Mouse (Mus musculus): Measurements from ENCODE around the gene Nrcam. TPM values are rescaled to one million over a fixed set of nuclear protein-coding genes. Genes with fewer than 3 reads are reported as not detected.
"Not testable (repeated sequence)": the region's sequence is repeated elsewhere in the genome, so short reads cannot be mapped to it uniquely, and the experiment has no call there.

Nrcam gene
- polyA plus RNA-seq (2015; fragmentation: Nextera tagmentation; extraction: Ambion mirVana), result 1.1 and 1.7 TPM in 2 replicates

GRCm38 (mm10) chr12:44328381-44329315 is at the start of gene Nrcam:
Gene Nrcam (plus strand): TSS chr12:44328885.
- peak; percentile 47; the same call in 1 of the 2 replicates for ATAC-seq
- 4% methylated on average over 65 of the region's 74 CpGs for WGBS
- peak within 1 kb of the TSS; percentile 93 for H3K4me2 ChIP-seq (replicated peaks; ENCODE audit: low read depth)
- H3K27ac ChIP-seq (ENCODE audit: low read depth, low read length), result no peak within 1 kb of the TSS
- peak within 1 kb of the TSS; percentile 55 for H3K4me3 ChIP-seq (ENCODE audit: low read depth, low read length)
- no peaks in the 10 kb centered on the region for H3K36me3 ChIP-seq (ENCODE audit: control insufficient read depth, insufficient read depth)
- H3K27me3 ChIP-seq (replicated peaks; ENCODE audit: control insufficient read depth, insufficient read depth, low read length), result peaks cover 30% of the 10 kb centered on the region
- no peaks in the 10 kb centered on the region for H3K9me3 ChIP-seq (ENCODE audit: control insufficient read depth)
- no peaks in the 10 kb centered on the region for H3K4me1 ChIP-seq (replicated peaks; ENCODE audit: control insufficient read depth, insufficient read depth, low read length)
- TF ChIP-seq CTCF (IDR thresholded peaks at IDR 0.05; ENCODE audit: low read depth), result no peak
- no peak within 1 kb of the TSS for H3K9ac ChIP-seq (ENCODE audit: low read depth, low read length)

DNA sequence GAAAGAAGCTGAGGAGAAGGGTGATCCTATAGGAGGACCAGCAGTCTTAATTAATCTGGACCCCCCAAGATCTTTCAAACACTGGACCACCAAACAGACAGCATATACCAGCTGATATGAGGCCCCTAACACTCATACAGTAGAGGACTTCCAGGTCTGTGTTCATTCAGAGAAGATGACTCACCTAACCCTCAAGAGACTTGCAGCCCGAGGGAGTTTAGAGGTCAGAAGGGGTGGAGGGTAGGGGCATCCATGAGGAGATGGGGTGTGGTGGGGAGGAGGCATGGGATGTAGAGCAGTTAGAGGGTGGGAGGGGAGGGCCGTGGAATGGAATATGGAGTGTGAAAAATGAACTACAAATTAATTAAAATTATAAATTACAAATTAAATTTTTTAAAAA is 48.5 kb upstream of the Nrcam start:
- 62% methylated on average over 2 of the region's 2 CpGs for WGBS
- peak; percentile 49; the same call in 1 of the 2 replicates for ATAC-seq

GRCm38 (mm10) chr12:44281534-44281933 is 47.2 kb upstream of the Nrcam start:
- H3K9me3 ChIP-seq (ENCODE audit: control insufficient read depth), result no peaks in the 10 kb centered on the region
- no peak for TF ChIP-seq CTCF (IDR thresholded peaks at IDR 0.05; ENCODE audit: low read depth)
- H3K27me3 ChIP-seq (replicated peaks; ENCODE audit: control insufficient read depth, insufficient read depth, low read length), result no peaks in the 10 kb centered on the region
- H3K4me1 ChIP-seq (replicated peaks; ENCODE audit: control insufficient read depth, insufficient read depth, low read length), result peaks cover 4% of the 10 kb centered on the region; the same call in 1 of the 2 replicates
- WGBS, result 51% methylated on average over 3 of the region's 3 CpGs
- no peak overlapping the region for H3K4me2 ChIP-seq (replicated peaks; ENCODE audit: low read depth)
- 0 out of 2 replicates have a peak, but pooled peaks have one; percentile 36 for ATAC-seq
- no peak overlapping the region for H3K4me3 ChIP-seq (ENCODE audit: low read depth, low read length)
- peaks cover 13% of the 10 kb centered on the region; the same call in 1 of the 2 replicates for H3K36me3 ChIP-seq (ENCODE audit: control insufficient read depth, insufficient read depth)
- H3K9ac ChIP-seq (ENCODE audit: low read depth, low read length), result no peak overlapping the region
- H3K27ac ChIP-seq (ENCODE audit: low read depth, low read length), result no peak overlapping the region

More for the DNA sequence above, 48.5 kb upstream of the Nrcam start:
- H3K4me1 ChIP-seq (replicated peaks; ENCODE audit: control insufficient read depth, insufficient read depth, low read length); H3K4me3 ChIP-seq (ENCODE audit: low read depth, low read length); H3K9me3 ChIP-seq (ENCODE audit: control insufficient read depth); H3K27ac ChIP-seq (ENCODE audit: low read depth, low read length); H3K36me3 ChIP-seq (ENCODE audit: control insufficient read depth, insufficient read depth); H3K4me2 ChIP-seq (replicated peaks; ENCODE audit: low read depth); H3K27me3 ChIP-seq (replicated peaks; ENCODE audit: control insufficient read depth, insufficient read depth, low read length); H3K9ac ChIP-seq (ENCODE audit: low read depth, low read length): not testable (repeated sequence)

DNA sequence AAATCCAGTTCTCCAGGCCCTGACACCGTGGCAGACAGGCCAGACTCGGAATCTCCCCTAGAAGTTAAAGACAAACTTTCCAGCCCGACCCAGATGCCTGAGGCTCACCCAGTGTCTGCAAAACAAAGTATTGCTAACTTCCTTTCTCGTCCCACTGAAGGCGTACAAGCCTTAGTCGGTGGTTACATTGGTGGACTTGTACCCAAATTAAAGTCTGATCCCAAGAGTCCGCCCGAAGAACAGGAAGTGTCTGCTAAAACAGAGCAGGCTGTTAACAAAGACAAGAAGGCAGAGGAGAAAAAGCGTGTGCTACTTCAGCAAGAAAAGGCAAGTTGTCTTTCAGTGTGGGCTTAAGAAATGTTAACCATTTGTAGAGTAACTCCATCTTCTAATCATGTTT is 45.3 kb upstream of the Nrcam start:
- H3K4me2 ChIP-seq (replicated peaks; ENCODE audit: low read depth), result no peak overlapping the region
- no peak for ATAC-seq

DNA sequence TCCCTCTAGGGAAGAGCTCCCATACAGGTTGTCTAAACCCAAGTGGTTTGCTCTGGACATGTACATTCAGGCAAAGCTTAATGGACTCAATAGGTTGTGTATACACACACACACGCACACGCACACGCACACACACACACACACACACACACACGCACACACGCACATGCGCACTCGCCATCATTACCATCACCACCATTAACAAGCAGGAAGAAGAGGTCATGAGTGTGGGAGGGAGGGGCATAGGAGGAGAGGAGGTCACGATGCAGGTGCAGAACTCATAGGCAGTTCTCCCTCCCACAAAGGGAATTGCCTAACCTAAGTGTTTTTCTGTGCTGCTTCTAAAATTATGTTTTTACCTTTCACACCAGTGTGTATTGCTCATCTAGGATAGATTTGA is 41.7 kb upstream of the Nrcam start:
- no peak for TF ChIP-seq CTCF (IDR thresholded peaks at IDR 0.05; ENCODE audit: low read depth)
- Histone ChIP-seq H3K4me2 (replicated peaks; ENCODE audit: low read depth) (no peak overlapping the region), H3K27ac (ENCODE audit: low read depth, low read length) (no peak overlapping the region), H3K4me3 (ENCODE audit: low read depth, low read length) (no peak overlapping the region), H3K9me3 (ENCODE audit: control insufficient read depth) (no peaks in the 10 kb centered on the region), H3K4me1 (replicated peaks; ENCODE audit: control insufficient read depth, insufficient read depth, low read length) (no peaks in the 10 kb centered on the region), H3K36me3 (ENCODE audit: control insufficient read depth, insufficient read depth) (peaks cover 28% of the 10 kb centered on the region; the same call in 1 of the 2 replicates), H3K9ac (ENCODE audit: low read depth, low read length) (no peak overlapping the region), H3K27me3 (replicated peaks; ENCODE audit: control insufficient read depth, insufficient read depth, low read length) (no peaks in the 10 kb centered on the region)
- 92% methylated on average over 8 of the region's 8 CpGs for WGBS
- ATAC-seq, result no peak

More for the DNA sequence above, 45.3 kb upstream of the Nrcam start:
- TF ChIP-seq CTCF (IDR thresholded peaks at IDR 0.05; ENCODE audit: low read depth), result no peak
- 61% methylated on average over 9 of the region's 9 CpGs for WGBS
- Histone ChIP-seq H3K9me3 (ENCODE audit: control insufficient read depth) (no peaks in the 10 kb centered on the region), H3K27me3 (replicated peaks; ENCODE audit: control insufficient read depth, insufficient read depth, low read length) (no peaks in the 10 kb centered on the region), H3K27ac (ENCODE audit: low read depth, low read length) (no peak overlapping the region), H3K4me1 (replicated peaks; ENCODE audit: control insufficient read depth, insufficient read depth, low read length) (peaks cover 4% of the 10 kb centered on the region; the same call in 1 of the 2 replicates), H3K36me3 (ENCODE audit: control insufficient read depth, insufficient read depth) (peaks cover 17% of the 10 kb centered on the region; the same call in 1 of the 2 replicates), H3K9ac (ENCODE audit: low read depth, low read length) (no peak overlapping the region), H3K4me3 (ENCODE audit: low read depth, low read length) (no peak overlapping the region)

- Histone ChIP-seq H3K9ac (ENCODE audit: low read depth, low read length) (no peak overlapping the region), H3K9me3 (ENCODE audit: control insufficient read depth) (no peaks in the 10 kb centered on the region), H3K27me3 (replicated peaks; ENCODE audit: control insufficient read depth, insufficient read depth, low read length) (no peaks in the 10 kb centered on the region), H3K27ac (ENCODE audit: low read depth, low read length) (no peak overlapping the region), H3K4me2 (replicated peaks; ENCODE audit: low read depth) (no peak overlapping the region), H3K4me1 (replicated peaks; ENCODE audit: control insufficient read depth, insufficient read depth, low read length) (no peaks in the 10 kb centered on the region), H3K36me3 (ENCODE audit: control insufficient read depth, insufficient read depth) (peaks cover 17% of the 10 kb centered on the region), H3K4me3 (ENCODE audit: low read depth, low read length) (no peak overlapping the region)
- TF ChIP-seq CTCF (IDR thresholded peaks at IDR 0.05; ENCODE audit: low read depth), result peak; percentile 87
- no peak for ATAC-seq
These were observed 36.4 kb upstream of the Nrcam start for GRCm38 (mm10) chr12:44292281-44292680.
